Mouse (Mus musculus): ENCODE results near the gene Ccdc88a.

DNA sequence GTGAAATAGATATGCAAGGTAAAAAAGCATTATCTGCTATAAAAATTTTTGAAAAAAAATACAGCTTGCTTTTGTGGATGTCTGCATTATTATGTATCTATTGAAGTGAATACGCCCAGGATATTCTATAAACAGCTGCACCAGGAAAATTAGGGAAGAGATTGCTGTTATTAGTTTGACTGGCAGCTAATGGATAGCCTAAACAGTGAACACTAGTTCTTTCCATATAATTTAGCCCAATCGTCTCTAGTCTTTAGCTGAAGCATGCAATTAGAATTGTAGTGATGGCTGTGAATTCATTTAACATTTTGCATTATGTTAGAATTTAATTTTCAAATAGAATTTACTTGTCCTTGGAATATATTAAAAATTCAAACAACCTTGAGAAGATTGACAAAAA, 75.3 kb downstream of the Ccdc88a start:
- TF ChIP-seq CTCF (IDR thresholded peaks at IDR 0.05; ENCODE audit: borderline replicate concordance, insufficient read depth, low read depth, low read length) (no peak), POLR2A (IDR thresholded peaks at IDR 0.05; ENCODE audit: borderline replicate concordance, insufficient read depth, low read length) (no peak)
